Mouse (Mus musculus) MEL (cell line): ENCODE measurements around the gene Nrip1. TPM values are rescaled to one million over a fixed set of nuclear protein-coding genes. Genes with fewer than 3 reads are reported as not detected.

ENCODE experiments used
- DNase-seq: peaks from one replicate; pipeline ENCODE4 v3.0.0; 2011; ENCODE audit warnings: low read depth, low spot score
- H3K27ac ChIP-seq: 2 replicates; pipeline ENCODE4 v1.5.1; 2012; ENCODE audit warnings: low read depth, mild to moderate bottlenecking, control low read depth, low read length, moderate library complexity; ENCODE audit not compliant: control insufficient read depth
- H3K27me3 ChIP-seq, 2 experiments: fragments of 150-350 bp in 1 of 2; sonication (generic) in 1 of 2; 2 replicates each; pipeline ENCODE4 v1.6.1; 2012; ENCODE audit warnings: low read length in 2 of 2, mild to moderate bottlenecking in 2 of 2, improper control_type of control experiment in 1 of 2, moderate library complexity in 1 of 2; ENCODE audit not compliant: insufficient read depth in 2 of 2, control insufficient read depth in 1 of 2
- H3K36me3 ChIP-seq, 2 experiments: 2 replicates each; pipeline ENCODE4 v1.6.1; 2012 to 2014; ENCODE audit warnings: low read length in 2 of 2, improper control_type of control experiment in 1 of 2, inconsistent platforms in 1 of 2, mild to moderate bottlenecking in 1 of 2; ENCODE audit not compliant: insufficient read depth in 2 of 2, control insufficient read depth in 1 of 2
- H3K4me1 ChIP-seq, 2 experiments: fragments of 150-350 bp in 1 of 2; sonication (generic) in 1 of 2; 2 replicates each; pipeline ENCODE4 v1.6.1; 2012; ENCODE audit warnings: low read length in 2 of 2, improper control_type of control experiment in 1 of 2, mild to moderate bottlenecking in 1 of 2; ENCODE audit not compliant: insufficient read depth in 2 of 2, control insufficient read depth in 1 of 2
- H3K4me3 ChIP-seq, 2 experiments: fragments of 150-350 bp in 1 of 2; sonication (generic) in 1 of 2; 2 replicates each; pipeline ENCODE4 v1.5.1; 2012; ENCODE audit warnings: low read depth in 2 of 2, low read length in 2 of 2, mild to moderate bottlenecking in 2 of 2, moderate library complexity in 2 of 2, control low read depth in 1 of 2, improper control_type of control experiment in 1 of 2; ENCODE audit not compliant: control insufficient read depth in 1 of 2, insufficient read depth in 1 of 2
- H3K79me2 ChIP-seq: 2 replicates; pipeline ENCODE4 v1.6.1; 2012; ENCODE audit warnings: mild to moderate bottlenecking, low read length, moderate library complexity; ENCODE audit not compliant: control insufficient read depth, poor library complexity, insufficient read depth
- H3K9ac ChIP-seq: 2 replicates; pipeline ENCODE4 v1.6.1; 2012; ENCODE audit warnings: low read depth, mild to moderate bottlenecking, control low read depth, low read length, moderate library complexity; ENCODE audit not compliant: control insufficient read depth, poor library complexity, severe bottlenecking
- H3K9me3 ChIP-seq: fragments of 150-350 bp; sonication (generic); replicated peaks from 2 replicates; pipeline ENCODE4 v1.6.1; 2012; ENCODE audit warnings: mild to moderate bottlenecking, low read length, improper control_type of control experiment, moderate library complexity; ENCODE audit not compliant: insufficient read depth
- CHD1 ChIP-seq: IDR thresholded peaks from 2 replicates; pipeline ENCODE4 v1.6.1; 2012; ENCODE audit warnings: low read depth, mild to moderate bottlenecking, inconsistent platforms, low read length, improper control_type of control experiment
- CTCF ChIP-seq, 3 experiments: IDR thresholded peaks in 2 of 3; conservative IDR thresholded peaks in 1 of 3; 2 replicates each; pipeline ENCODE4 v1.5.1; 2011 to 2012; ENCODE audit warnings: low read length in 3 of 3, low read depth in 2 of 3, mild to moderate bottlenecking in 2 of 3, improper control_type of control experiment in 1 of 3, inconsistent platforms in 1 of 3, mixed read lengths in 1 of 3, moderate library complexity in 1 of 3; ENCODE audit not compliant: control insufficient read depth in 1 of 3, insufficient read depth in 1 of 3, poor library complexity in 1 of 3, severe bottlenecking in 1 of 3
- E2F4 ChIP-seq: IDR thresholded peaks from 2 replicates; pipeline ENCODE4 v1.6.1; 2011; ENCODE audit warnings: low read depth, low read length, improper control_type of control experiment, borderline replicate concordance
- EP300 ChIP-seq, 2 experiments: IDR thresholded peaks; 2 replicates each; pipeline ENCODE4 v1.6.1; 2011; ENCODE audit warnings: improper control_type of control experiment in 2 of 2, low read length in 2 of 2, low read depth in 1 of 2, mild to moderate bottlenecking in 1 of 2
- ETS1 ChIP-seq: IDR thresholded peaks from 2 replicates; pipeline ENCODE4 v1.6.1; 2012; ENCODE audit warnings: low read depth, mild to moderate bottlenecking, inconsistent platforms, low read length, improper control_type of control experiment, moderate library complexity
- GABPA ChIP-seq: IDR thresholded peaks from 2 replicates; pipeline ENCODE4 v1.6.1; 2012; ENCODE audit warnings: low read depth, mild to moderate bottlenecking, inconsistent platforms, low read length, improper control_type of control experiment, moderate library complexity
- GATA1 ChIP-seq: IDR thresholded peaks from 2 replicates; pipeline ENCODE4 v1.6.1; 2011; ENCODE audit warnings: low read depth, low read length, improper control_type of control experiment
- JUND ChIP-seq: IDR thresholded peaks from 2 replicates; pipeline ENCODE4 v1.6.1; 2011; ENCODE audit warnings: low read depth, mild to moderate bottlenecking, improper control_type of control experiment, low read length
- MAX ChIP-seq: IDR thresholded peaks from 2 replicates; pipeline ENCODE4 v1.6.1; 2011; ENCODE audit warnings: low read length, improper control_type of control experiment
- MAZ ChIP-seq: IDR thresholded peaks from 2 replicates; pipeline ENCODE4 v1.6.1; 2012; ENCODE audit warnings: low read depth, mild to moderate bottlenecking, inconsistent platforms, low read length, improper control_type of control experiment
- MXI1 ChIP-seq: IDR thresholded peaks from 2 replicates; pipeline ENCODE4 v1.6.1; 2011; ENCODE audit warnings: mild to moderate bottlenecking, low read depth, low read length, improper control_type of control experiment
- MYB ChIP-seq: IDR thresholded peaks from 2 replicates; pipeline ENCODE4 v1.6.1; 2011; ENCODE audit warnings: mild to moderate bottlenecking, low read depth, low read length, improper control_type of control experiment
- MYC ChIP-seq: IDR thresholded peaks from 2 replicates; pipeline ENCODE4 v1.6.1; 2011; ENCODE audit warnings: low read depth, mild to moderate bottlenecking, low read length, improper control_type of control experiment, moderate library complexity
- NELFE ChIP-seq: IDR thresholded peaks from 2 replicates; pipeline ENCODE4 v1.6.1; 2011; ENCODE audit warnings: low read depth, low read length, improper control_type of control experiment
- NRF1 ChIP-seq: IDR thresholded peaks from 2 replicates; pipeline ENCODE4 v1.6.1; 2014; ENCODE audit warnings: low read depth, mild to moderate bottlenecking, inconsistent platforms, low read length, improper control_type of control experiment, moderate library complexity; ENCODE audit not compliant: poor library complexity, insufficient read depth, severe bottlenecking
- POLR2A ChIP-seq, 2 experiments: IDR thresholded peaks; 2 replicates each; pipeline ENCODE4 v1.6.1; 2011 to 2012; ENCODE audit warnings: low read length in 2 of 2, mild to moderate bottlenecking in 2 of 2, control low read depth in 1 of 2, improper control_type of control experiment in 1 of 2, low read depth in 1 of 2, moderate library complexity in 1 of 2; ENCODE audit not compliant: control insufficient read depth in 1 of 2, insufficient read depth in 1 of 2, poor library complexity in 1 of 2
- POLR2AphosphoS2 ChIP-seq: IDR thresholded peaks from 2 replicates; pipeline ENCODE4 v1.6.1; 2011; ENCODE audit warnings: low read length, improper control_type of control experiment
- SIN3A ChIP-seq: IDR thresholded peaks from 2 replicates; pipeline ENCODE4 v1.6.1; 2012; ENCODE audit warnings: low read length, improper control_type of control experiment, inconsistent platforms
- TCF12 ChIP-seq: IDR thresholded peaks from 2 replicates; pipeline ENCODE4 v1.6.1; 2014; ENCODE audit warnings: low read depth, mild to moderate bottlenecking, inconsistent platforms, low read length, improper control_type of control experiment, moderate library complexity
- UBTF ChIP-seq: IDR thresholded peaks from 2 replicates; pipeline ENCODE4 v1.6.1; 2012; ENCODE audit warnings: low read depth, mild to moderate bottlenecking, inconsistent platforms, low read length, improper control_type of control experiment, moderate library complexity, borderline replicate concordance; ENCODE audit not compliant: insufficient read depth
- USF2 ChIP-seq, 2 experiments: IDR thresholded peaks; 2 replicates each; pipeline ENCODE4 v1.6.1; 2011 to 2012; ENCODE audit warnings: improper control_type of control experiment in 2 of 2, low read length in 2 of 2, borderline replicate concordance in 1 of 2, inconsistent platforms in 1 of 2, low read depth in 1 of 2, mild to moderate bottlenecking in 1 of 2; ENCODE audit not compliant: insufficient read depth in 1 of 2
- ZC3H11A ChIP-seq: IDR thresholded peaks from 2 replicates; pipeline ENCODE4 v1.6.1; 2012; ENCODE audit warnings: low read depth, mild to moderate bottlenecking, inconsistent platforms, low read length, improper control_type of control experiment
- ZKSCAN1 ChIP-seq: IDR thresholded peaks from 2 replicates; pipeline ENCODE4 v1.6.1; 2012; ENCODE audit warnings: low read depth, mild to moderate bottlenecking, inconsistent platforms, low read length, improper control_type of control experiment, moderate library complexity
- ZMIZ1 ChIP-seq: IDR thresholded peaks from 2 replicates; pipeline ENCODE4 v1.6.1; 2012; ENCODE audit warnings: low read depth, mild to moderate bottlenecking, inconsistent platforms, low read length, improper control_type of control experiment, moderate library complexity
- polyA plus RNA-seq, 2 experiments: library from polyadenylated mRNA; stranded (reverse) in 1 of 2; unstranded in 1 of 2; fragments of >175 nt in 1 of 2; fragments of >200 nt in 1 of 2; gene quantifications; 2 replicates each; pipeline versions ENCODE4 v1.2.1 to v1.2.4; 2012; ENCODE audit warnings: low replicate concordance in 2 of 2, low read depth in 1 of 2; ENCODE audit not compliant: insufficient read length in 2 of 2, insufficient read depth in 1 of 2, missing spikeins in 1 of 2
- total RNA-seq: library from RNA; depleted of rRNA; stranded (reverse); fragments of 300-350 nt; gene quantifications from 2 replicates; pipeline ENCODE4 v1.2.3, GENCODE M21; 2012

Nrip1 gene
- total and polyA plus RNA-seq, 3 experiments = 13.6 to 42.6 (median 21.1) TPM

GRCm38 (mm10) chr16:76372941-76373561, 576 bp downstream of the Nrip1 start:
- no peaks in the 10 kb centered on the region for H3K9me3 ChIP-seq
- peaks cover 0 to 4% of the 10 kb centered on the region in 2 experiments; a peak in 1 of 4 replicates for H3K4me1 ChIP-seq
- DNase-seq = peak; percentile 88
- peaks cover 0 to 3% of the 10 kb centered on the region in 2 experiments; a peak in 2 of 4 replicates for H3K36me3 ChIP-seq
- peak overlapping the region; percentile 70 for H3K27ac ChIP-seq
- H3K9ac ChIP-seq = peak overlapping the region; percentile 97
- peaks cover 41% of the 10 kb centered on the region for H3K79me2 ChIP-seq
- no peak for TF ChIP-seq E2F4
- no peak for TF ChIP-seq ZC3H11A
- no peak for TF ChIP-seq ZKSCAN1
- TF ChIP-seq TCF12 = peak; percentile 61; the same call in 1 of the 2 replicates
- TF ChIP-seq CTCF (IDR thresholded peaks at IDR 0.05 in 2 of 3, conservative IDR thresholded peaks at IDR 0.05 in 1 of 3; ENCODE audit: control insufficient read depth in 1 of 3, insufficient read depth in 1 of 3, low read depth in 2 of 3, low read length in 3 of 3, poor library complexity in 1 of 3, severe bottlenecking in 1 of 3) = peak in 2 of 3 experiments; percentile 21 to 40; a peak in 4 of 6 replicates
- TF ChIP-seq POLR2AphosphoS2 = 0 out of 2 replicates have a peak, but pooled peaks have one; percentile 38
- TF ChIP-seq MAZ = peak; percentile 61; the same call in 1 of the 2 replicates
- no peak for TF ChIP-seq MYB
- peak; percentile 63 for TF ChIP-seq NELFE
- peak; percentile 61 for TF ChIP-seq MXI1
- TF ChIP-seq JUND = no peak
- no peak for TF ChIP-seq GABPA
- no peak for TF ChIP-seq GATA1
- TF ChIP-seq SIN3A = peak; percentile 76
- peak; percentile 62; the same call in 1 of the 2 replicates for TF ChIP-seq ETS1
- TF ChIP-seq ZMIZ1 = peak; percentile 50; the same call in 1 of the 2 replicates
- 0 out of 2 replicates have a peak, but pooled peaks have one; percentile 27 for TF ChIP-seq NRF1
- TF ChIP-seq POLR2A (IDR thresholded peaks at IDR 0.05; ENCODE audit: control insufficient read depth in 1 of 2, insufficient read depth in 1 of 2, low read depth in 1 of 2, low read length in 2 of 2, poor library complexity in 1 of 2) = peak; percentile 67 to 72; a peak in 2 of 4 replicates
- TF ChIP-seq, all 39 proteins: peak for 11
- Histone ChIP-seq H3K4me3 (peak overlapping the region; percentile 79 to 98), H3K27me3 (no peaks in the 10 kb centered on the region; a peak in 1 of 4 replicates)

DNA sequence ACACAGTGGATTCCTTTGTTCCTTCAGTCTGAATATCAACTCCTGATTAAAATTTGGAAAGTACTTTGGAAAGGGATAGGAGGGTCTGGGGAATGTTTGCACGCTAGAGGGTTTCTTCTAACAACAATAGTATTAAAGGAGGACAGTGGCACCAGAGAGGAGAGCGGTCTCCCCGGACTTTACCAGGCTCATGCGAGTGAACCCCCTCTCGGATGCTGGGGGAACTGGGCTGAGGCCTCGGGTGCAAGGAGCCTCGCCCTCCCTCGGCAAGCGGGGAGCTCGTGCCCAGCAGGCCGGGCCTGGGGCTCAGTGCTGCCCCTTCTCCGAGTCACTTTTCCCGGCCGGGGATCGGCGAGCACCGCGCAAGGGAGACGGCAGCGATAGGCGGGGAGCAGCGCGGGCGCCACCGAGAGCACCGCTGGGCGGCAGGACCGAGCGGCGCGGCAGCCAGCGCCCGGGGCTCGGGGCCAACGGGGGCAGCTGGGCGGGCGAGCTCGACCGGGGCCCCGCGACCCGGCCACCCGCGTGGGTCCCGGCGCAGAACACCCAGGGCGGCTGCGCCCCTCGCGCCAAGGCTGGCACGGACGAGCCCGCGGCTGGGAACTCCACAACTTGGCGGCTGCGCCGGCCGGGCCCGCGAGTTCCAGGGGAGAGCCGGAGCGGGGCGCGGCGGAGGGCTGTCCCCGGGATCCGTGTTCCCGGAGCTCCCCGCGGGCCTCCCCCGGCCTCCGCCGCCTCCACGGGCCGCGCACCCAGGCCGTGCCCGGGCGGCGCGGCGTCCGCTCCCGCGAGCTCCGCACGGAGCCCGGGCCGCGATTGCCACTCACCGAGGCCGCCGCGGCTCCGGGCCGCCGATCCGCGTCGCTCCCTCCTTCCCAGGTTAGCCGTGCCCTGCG, 1.3 kb downstream of the Nrip1 start:
- Histone ChIP-seq H3K9me3 (no peaks in the 10 kb centered on the region), H3K79me2 (peaks cover 44% of the 10 kb centered on the region), H3K27me3 (no peaks in the 10 kb centered on the region; a peak in 1 of 4 replicates), H3K36me3 (peaks cover 0 to 3% of the 10 kb centered on the region in 2 experiments; a peak in 3 of 4 replicates), H3K27ac (peak overlapping the region; percentile 70), H3K4me3 (peak overlapping the region; percentile 79 to 98), H3K9ac (peak overlapping the region; percentile 97), H3K4me1 (peaks cover 0 to 4% of the 10 kb centered on the region in 2 experiments; a peak in 1 of 4 replicates)
- peak; percentile 70 for DNase-seq
- TF ChIP-seq MAX = peak; percentile 23; the same call in 1 of the 2 replicates
- peak; percentile 94; the same call in 1 of the 2 replicates for TF ChIP-seq CHD1
- TF ChIP-seq SIN3A = peak; percentile 40; the same call in 1 of the 2 replicates
- no peak for TF ChIP-seq ZKSCAN1
- peak in 1 of 3 experiments; percentile 21; a peak in 1 of 6 replicates for TF ChIP-seq CTCF (IDR thresholded peaks at IDR 0.05 in 2 of 3, conservative IDR thresholded peaks at IDR 0.05 in 1 of 3; ENCODE audit: control insufficient read depth in 1 of 3, insufficient read depth in 1 of 3, low read depth in 2 of 3, low read length in 3 of 3, poor library complexity in 1 of 3, severe bottlenecking in 1 of 3)
- peak; percentile 11; the same call in 1 of the 2 replicates for TF ChIP-seq TCF12
- TF ChIP-seq UBTF = peak; percentile 96; the same call in 1 of the 2 replicates
- no peak for TF ChIP-seq NRF1
- TF ChIP-seq USF2 (IDR thresholded peaks at IDR 0.05; ENCODE audit: borderline replicate concordance in 1 of 2, insufficient read depth in 1 of 2, low read depth in 1 of 2, low read length in 2 of 2) = no peak
- 0 out of 2 replicates have a peak, but pooled peaks have one; percentile 16 for TF ChIP-seq ETS1
- TF ChIP-seq EP300 (IDR thresholded peaks at IDR 0.05; ENCODE audit: low read depth in 1 of 2, low read length in 2 of 2) = 0 out of 4 replicates have a peak, but pooled peaks of 1 of the 2 experiments have one; percentile 12
- 0 out of 2 replicates have a peak, but pooled peaks have one; percentile 20 for TF ChIP-seq MYC
